Mouse (Mus musculus) thymus, adult 18-20 months (tissue): ENCODE measurements around the gene Nrd1.

ENCODE experiments used
- DNase-seq, 2 experiments: peaks; one replicate each; pipeline ENCODE4 v3.0.0; 2022; ENCODE audit warnings: mixed read lengths in 2 of 2

Gene Nrd1

GRCm38 (mm10) chr4:109102574-109102973 is 102.1 kb downstream of the Nrd1 start:
- DNase-seq: no peak

GRCm38 (mm10) chr4:109103145-109103883 is 102.9 kb downstream of the Nrd1 start:
- DNase-seq: no peak

- DNase-seq: no peak
These were observed 104.8 kb downstream of the Nrd1 start for GRCm38 (mm10) chr4:109105254-109105653.

- no peak for DNase-seq
These were observed 105.6 kb downstream of the Nrd1 start for GRCm38 (mm10) chr4:109106034-109106433.

GRCm38 (mm10) chr4:109106594-109106993 is 106.1 kb downstream of the Nrd1 start:
- no peak for DNase-seq

- DNase-seq: no peak
These were observed 108.6 kb downstream of the Nrd1 start for GRCm38 (mm10) chr4:109109012-109109411.

- no peak for DNase-seq
These were observed 109.2 kb downstream of the Nrd1 start for GRCm38 (mm10) chr4:109109686-109110085.

- no peak for DNase-seq
These were observed 110.5 kb downstream of the Nrd1 start for GRCm38 (mm10) chr4:109110978-109111377.
